Mouse (Mus musculus) heart, postnatal 0 days (tissue): ENCODE results near the gene Csmd2.

Source experiments
- CTCF ChIP-seq: IDR thresholded peaks from 2 replicates; pipeline ENCODE4 v1.5.1; 2016; ENCODE audit warnings: antibody characterized with exemption, control low read depth, low read depth
- EP300 ChIP-seq: IDR thresholded peaks from 2 replicates; pipeline ENCODE4 v1.6.1; 2016; ENCODE audit warnings: antibody characterized with exemption, low read depth

GRCm38 (mm10) chr4:128317951-128318350 lies 330.3 kb downstream of the Csmd2 start:
- TF ChIP-seq CTCF (peak; percentile 19; the same call in 1 of the 2 replicates), EP300 (no peak)
